Mouse (Mus musculus) skeletal muscle tissue, adult 2 months (tissue): ENCODE measurements around the gene Mthfs.
"Not testable (repeated sequence)": the region's sequence is repeated elsewhere in the genome, so short reads cannot be mapped to it uniquely, and the experiment has no call there.

Source experiments
- DNase-seq: peaks from one replicate; pipeline ENCODE4 v3.0.0-alpha.2; 2012; ENCODE audit warnings: low read depth, low spot score

Mthfs gene

GRCm38 (mm10) chr9:89240516-89241019 is 30.1 kb downstream of the Mthfs start:
- not testable (repeated sequence) for DNase-seq

GRCm38 (mm10) chr9:89253400-89253799 is 42.9 kb downstream of the Mthfs start:
- no peak for DNase-seq

GRCm38 (mm10) chr9:89256556-89257335 is 46.3 kb downstream of the Mthfs start:
- no peak for DNase-seq

- DNase-seq = no peak
Observed at GRCm38 (mm10) chr9:89263968-89264367, 53.5 kb downstream of the Mthfs start.

GRCm38 (mm10) chr9:89264571-89264970 is 54.1 kb downstream of the Mthfs start:
- no peak for DNase-seq

GRCm38 (mm10) chr9:89267093-89267492 is 56.6 kb downstream of the Mthfs start:
- DNase-seq = no peak

GRCm38 (mm10) chr9:89267572-89267971 is 57.1 kb downstream of the Mthfs start:
- DNase-seq = no peak

GRCm38 (mm10) chr9:89270376-89270775 is 59.9 kb downstream of the Mthfs start:
- DNase-seq = no peak

- DNase-seq = no peak
Observed at GRCm38 (mm10) chr9:89273766-89274165, 63.3 kb downstream of the Mthfs start.

- no peak for DNase-seq
Observed at GRCm38 (mm10) chr9:89278207-89278606, 67.7 kb downstream of the Mthfs start.

GRCm38 (mm10) chr9:89282374-89283068 is 72.0 kb downstream of the Mthfs start:
- no peak for DNase-seq

GRCm38 (mm10) chr9:89288037-89288436 is 77.6 kb downstream of the Mthfs start:
- no peak for DNase-seq

- no peak for DNase-seq
Observed at GRCm38 (mm10) chr9:89293364-89293763, 82.9 kb downstream of the Mthfs start.

- no peak for DNase-seq
Observed at GRCm38 (mm10) chr9:89294121-89294520, 83.6 kb downstream of the Mthfs start.

GRCm38 (mm10) chr9:89305637-89306036 is 95.2 kb downstream of the Mthfs start:
- no peak for DNase-seq

GRCm38 (mm10) chr9:89308357-89309194 is 98.1 kb downstream of the Mthfs start:
- no peak for DNase-seq

- DNase-seq = no peak
Observed at GRCm38 (mm10) chr9:89309195-89309535, 98.7 kb downstream of the Mthfs start.

- no peak for DNase-seq
Observed at GRCm38 (mm10) chr9:89311649-89312048, 101.2 kb downstream of the Mthfs start.

GRCm38 (mm10) chr9:89373731-89374130 is 163.3 kb downstream of the Mthfs start:
- DNase-seq = no peak

- no peak for DNase-seq
Observed at GRCm38 (mm10) chr9:89374650-89375049, 164.2 kb downstream of the Mthfs start.

GRCm38 (mm10) chr9:89403031-89403430 is 192.6 kb downstream of the Mthfs start:
- no peak for DNase-seq
